Mouse (Mus musculus): ENCODE measurements around the gene Olfr780. TPM values are rescaled to one million over a fixed set of nuclear protein-coding genes. Genes with fewer than 3 reads are reported as not detected.
"Not testable (repeated sequence)": the region's sequence is repeated elsewhere in the genome, so short reads cannot be mapped to it uniquely, and the experiment has no call there.

The Olfr780 gene
- total RNA-seq (2021): not detected
- long read RNA-seq, experiment 1: 0 reads
- long read RNA-seq, experiment 2: 0 reads

DNA sequence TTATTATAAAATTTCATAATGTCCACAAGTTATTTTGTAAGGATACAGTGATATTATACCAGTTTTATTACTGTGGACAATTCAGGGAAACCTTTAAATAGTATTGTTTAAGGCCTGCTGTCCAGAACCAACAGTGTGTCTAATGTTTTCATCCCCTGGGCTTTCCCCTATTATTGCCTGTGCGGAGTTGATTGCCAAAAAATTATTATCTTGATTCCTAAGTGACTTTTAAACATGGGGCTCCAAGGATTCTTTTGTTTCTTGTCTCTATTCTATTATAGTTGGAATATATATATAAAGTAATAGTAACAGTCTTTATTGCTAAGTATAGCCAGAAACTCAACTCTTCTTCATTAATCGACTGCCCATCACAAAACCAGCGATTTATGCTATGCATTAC is at the start of gene Olfr780:
Gene Olfr780, plus strand, starts transcription at position 301 of the 400 bp plus-strand sequence.
- Histone ChIP-seq H3K27ac (no peak within 1 kb of the TSS), H3K4me3 (no peak within 1 kb of the TSS)
- DNase-seq: no peak
- intact Hi-C loops (cut with DNase I): no loop called here
- no peak for TF ChIP-seq CTCF (IDR thresholded peaks at IDR 0.05)

DNA sequence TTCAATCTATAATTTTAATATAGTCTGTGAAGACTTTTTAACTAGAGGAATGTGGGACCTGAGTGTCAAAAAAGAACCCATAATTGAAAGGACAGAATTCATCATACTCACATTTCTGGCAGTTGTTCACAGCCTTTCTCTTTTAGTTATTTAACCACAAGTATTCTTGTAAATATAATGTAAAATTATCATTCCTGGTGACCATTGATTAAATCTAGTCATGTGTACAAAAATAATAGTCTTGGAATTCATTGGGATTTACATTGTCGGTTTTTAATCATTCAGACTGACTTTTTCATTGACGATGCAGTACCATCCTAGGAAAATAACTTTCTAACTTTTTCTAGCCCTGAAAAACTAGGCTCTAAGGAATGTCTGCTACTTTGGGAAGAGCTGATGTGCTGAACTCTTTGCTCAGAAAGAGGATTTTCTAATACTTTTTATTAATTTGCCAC is 46.8 kb upstream of the Olfr780 start, which contains the start of gene Olfr777:
Gene Olfr777, minus strand, starts transcription at position 405 of the 455 bp plus-strand sequence.
- TF ChIP-seq CTCF (IDR thresholded peaks at IDR 0.05): no peak
- intact Hi-C loops (cut with DNase I): no loop called here
- H3K4me3 ChIP-seq: no peak within 1 kb of the TSS
- no peak within 1 kb of the TSS for H3K27ac ChIP-seq
- no peak for DNase-seq

DNA sequence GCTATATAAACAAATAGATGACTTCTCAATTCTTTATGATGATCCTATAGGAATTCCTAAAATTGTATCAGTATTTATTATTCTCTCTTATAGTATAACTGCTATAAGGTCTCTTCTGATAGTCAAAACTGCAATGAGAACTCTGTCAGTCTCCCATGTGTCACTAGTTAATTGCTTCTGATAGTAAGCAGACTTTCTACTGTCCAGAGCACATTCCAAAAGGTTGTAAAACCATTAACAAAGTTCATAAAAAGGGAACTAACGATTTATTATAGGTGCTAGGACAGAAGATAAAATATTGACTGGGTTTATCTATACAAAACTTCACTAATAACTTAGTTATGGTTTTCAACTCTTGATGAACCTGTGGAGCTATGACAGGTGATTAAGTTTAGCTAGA is 4.9 kb upstream of the Olfr780 start:
- H3K27ac ChIP-seq; H3K4me3 ChIP-seq; intact Hi-C loops (cut with DNase I); DNase-seq: not testable (repeated sequence)

DNA sequence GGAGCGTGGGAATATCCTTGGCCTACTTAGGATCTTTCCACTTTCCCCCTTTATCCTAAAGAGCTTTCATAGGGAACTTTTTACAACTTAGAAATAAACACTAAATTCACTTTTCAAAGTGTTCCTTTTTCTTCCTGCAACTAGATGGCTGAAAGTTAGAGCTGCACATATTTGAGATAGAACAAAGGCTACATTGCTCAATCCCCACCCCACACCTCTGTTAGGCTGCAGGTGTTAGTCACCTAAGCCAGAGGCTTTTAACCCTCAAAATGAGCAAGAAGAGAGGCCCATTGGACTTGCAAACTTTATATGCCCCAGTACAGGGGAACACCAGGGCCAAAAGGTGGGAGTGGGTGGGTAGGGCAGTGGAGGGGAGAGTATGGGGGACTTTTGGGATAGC is 4.4 kb upstream of the Olfr780 start:
- intact Hi-C loops (cut with DNase I): not testable (repeated sequence)

GRCm38 (mm10) chr10:129328554-129328953 is 10.6 kb downstream of the Olfr780 start, which contains the start of gene Olfr781:
Gene Olfr781 (plus strand): TSS chr10:129328854.
- no peak for DNase-seq
- intact Hi-C loops (cut with DNase I): no loop called here
- no peak within 1 kb of the TSS for H3K4me3 ChIP-seq
- H3K27ac ChIP-seq: no peak within 1 kb of the TSS
- no peak for TF ChIP-seq CTCF (IDR thresholded peaks at IDR 0.05)

More for the DNA sequence above, 4.4 kb upstream of the Olfr780 start:
- not testable (repeated sequence) for H3K27ac ChIP-seq, DNase-seq, H3K4me3 ChIP-seq

DNA sequence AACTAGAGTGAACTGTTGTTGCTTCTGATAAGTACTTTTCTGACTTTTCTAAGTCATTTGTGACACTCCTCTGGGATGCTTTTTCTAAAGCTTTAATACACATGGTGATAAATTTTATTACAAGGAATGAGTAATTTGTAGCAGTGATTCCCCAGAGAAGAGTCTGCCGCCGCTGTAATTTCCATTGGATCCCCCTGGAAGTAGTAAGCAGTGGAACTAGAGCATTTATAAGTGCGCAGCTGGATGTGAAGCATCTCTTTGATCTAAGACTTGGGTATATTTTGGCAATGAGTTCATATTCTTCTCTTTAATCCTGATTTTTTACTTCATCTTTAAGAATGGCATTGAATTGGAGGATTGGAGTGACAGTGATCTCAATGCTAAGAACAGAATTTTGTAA is 30.6 kb downstream of the Olfr780 start, which contains the start of gene Olfr782:
Gene Olfr782, plus strand, starts transcription at position 301 of the 400 bp plus-strand sequence.
- Histone ChIP-seq H3K27ac (no peak within 1 kb of the TSS), H3K4me3 (no peak within 1 kb of the TSS)
- intact Hi-C loops (cut with DNase I): no loop called here
- no peak for DNase-seq
- TF ChIP-seq CTCF (IDR thresholded peaks at IDR 0.05): no peak

DNA sequence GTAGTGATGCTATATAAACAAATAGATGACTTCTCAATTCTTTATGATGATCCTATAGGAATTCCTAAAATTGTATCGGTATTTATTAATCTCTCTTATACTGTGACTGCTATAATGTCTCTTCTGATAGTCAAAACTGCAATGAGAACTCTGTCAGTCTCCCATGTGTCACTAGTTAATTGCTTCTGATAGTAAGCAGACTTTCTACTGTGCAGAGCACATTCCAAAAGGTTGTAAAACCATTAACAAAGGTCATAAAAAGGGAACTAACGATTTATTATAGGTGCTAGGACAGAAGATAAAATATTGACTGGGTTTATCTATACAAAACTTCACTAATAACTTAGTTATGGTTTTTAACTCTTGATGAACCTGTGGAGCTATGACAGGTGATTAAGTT is 34.6 kb downstream of the Olfr780 start:
- H3K4me3 ChIP-seq; intact Hi-C loops (cut with DNase I); H3K27ac ChIP-seq; DNase-seq: not testable (repeated sequence)

DNA sequence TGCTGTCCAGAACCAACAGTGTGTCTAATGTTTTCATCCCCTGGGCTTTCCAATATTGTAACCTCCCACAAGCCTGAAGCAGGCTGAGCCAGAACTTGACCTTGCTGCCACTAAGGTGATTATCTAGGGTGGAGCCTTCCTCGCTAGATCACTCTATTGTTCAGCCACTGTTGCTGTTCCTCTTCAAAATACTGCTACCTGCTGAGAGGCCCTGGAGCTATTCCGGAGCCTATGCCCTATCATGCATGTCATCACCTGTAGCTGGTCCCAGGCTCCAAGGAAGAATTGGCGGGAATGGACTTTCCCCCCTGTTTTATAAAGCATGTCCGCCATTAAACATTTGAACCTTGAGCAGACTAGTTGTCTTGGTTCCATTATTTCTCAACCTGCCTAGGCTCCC is 38.6 kb downstream of the Olfr780 start:
- H3K4me3 ChIP-seq; DNase-seq; H3K27ac ChIP-seq; intact Hi-C loops (cut with DNase I): not testable (repeated sequence)

GRCm38 (mm10) chr10:129357307-129357706 is 39.4 kb downstream of the Olfr780 start:
- intact Hi-C loops (cut with DNase I): no loop called here
- TF ChIP-seq CTCF (IDR thresholded peaks at IDR 0.05): no peak
- no peak overlapping the region for H3K4me3 ChIP-seq
- DNase-seq: no peak
- H3K27ac ChIP-seq: no peak overlapping the region

Other genes starting within 250 kb of the Olfr780 start
- not detected for gene Olfr766-ps1, start 249.1 kb upstream of the Olfr780 start, total RNA-seq (2021)
- gene Olfr767, start 235.2 kb upstream of the Olfr780 start, total RNA-seq (2021): not detected
- not detected for gene Olfr768, start 218.7 kb upstream of the Olfr780 start, total RNA-seq (2021)
- gene Olfr769, start 200.3 kb upstream of the Olfr780 start, total RNA-seq (2021): not detected
- not detected for gene Olfr770, start 179.1 kb upstream of the Olfr780 start, total RNA-seq (2021)
- gene Olfr771, start 153.4 kb upstream of the Olfr780 start, total RNA-seq (2021): not detected
- gene Olfr772, start 140.2 kb upstream of the Olfr780 start, total RNA-seq (2021): not detected
- gene Olfr773, start 130.7 kb upstream of the Olfr780 start, total RNA-seq (2021): not detected
- not detected for gene Olfr774, start 81.9 kb upstream of the Olfr780 start, total RNA-seq (2021)
- gene Olfr775, start 69.7 kb upstream of the Olfr780 start, total RNA-seq (2021): not detected
- gene Olfr776, start 59.0 kb upstream of the Olfr780 start, total RNA-seq (2021): not detected
- gene Olfr777, start 46.6 kb upstream of the Olfr780 start, total RNA-seq (2021): not detected
- not detected for gene Olfr781, start 10.7 kb downstream of the Olfr780 start, total RNA-seq (2021)
- not detected for gene Olfr782, start 30.7 kb downstream of the Olfr780 start, total RNA-seq (2021)
- not detected for gene Olfr784, start 66.0 kb downstream of the Olfr780 start, total RNA-seq (2021)
- not detected for gene Olfr785, start 87.3 kb downstream of the Olfr780 start, total RNA-seq (2021)
- gene Olfr786, start 109.2 kb downstream of the Olfr780 start, total RNA-seq (2021): not detected
- gene Olfr787, start 143.7 kb downstream of the Olfr780 start, total RNA-seq (2021): not detected
- not detected for gene Olfr788, start 152.9 kb downstream of the Olfr780 start, total RNA-seq (2021)
- not detected for gene Olfr789, start 166.6 kb downstream of the Olfr780 start, total RNA-seq (2021)
- gene Olfr790, start 180.4 kb downstream of the Olfr780 start, total RNA-seq (2021): not detected
- not detected for gene Olfr791, start 203.7 kb downstream of the Olfr780 start, total RNA-seq (2021)
- gene Olfr792, start 221.0 kb downstream of the Olfr780 start, total RNA-seq (2021): not detected
- not detected for gene Olfr794, start 249.5 kb downstream of the Olfr780 start, total RNA-seq (2021)

All from gastrocnemius, adult 2 months (tissue).